Mouse (Mus musculus) spleen, adult 2 months (tissue): ENCODE data around the gene Gm10273.

Experiments
- CTCF ChIP-seq: fragments of 200-500 bp; IDR thresholded peaks from 2 replicates; pipeline ENCODE4 v1.5.1; 2011; ENCODE audit warnings: mild to moderate bottlenecking, inconsistent platforms; ENCODE audit not compliant: insufficient read depth, insufficient read length, insufficient replicate concordance; ENCODE audit errors: extremely low read depth
- POLR2A ChIP-seq: fragments of 200-500 bp; IDR thresholded peaks from 2 replicates; pipeline ENCODE4 v1.6.1; 2011; ENCODE audit warnings: low read depth, low read length, inconsistent platforms

- TF ChIP-seq CTCF, result no peak
- no peak for TF ChIP-seq POLR2A
These were observed 21.2 kb downstream of the Gm10273 start for GRCm38 (mm10) chr10:59416623-59417022.
